Mouse (Mus musculus) limb, embryonic 14.5 days (tissue): ENCODE measurements at regions not wholly inside any gene's neighbourhood (a gene's known extent, or its start where the extent isn't known, plus 50 kb on each side); places are given as distances from the start of the nearest gene placed in this dataset.

Source experiments
- ATAC-seq: fragments of 200-750 bp; cut with Nextera tagmentation; 2 replicates; pipeline ENCODE4 v1.8.0; 2017; ENCODE audit warnings: low read depth, moderate number of reproducible peaks, moderate TSS enrichment; ENCODE audit not compliant: low FRiP score
- DNase-seq: peaks from one replicate; pipeline ENCODE4 v3.0.0-alpha.2; 2015; ENCODE audit warnings: low spot score
- H3K27ac ChIP-seq: fragments of 300-500 bp; sonication (generic); replicated peaks from 2 replicates; pipeline ENCODE4 v1.5.1; 2014; ENCODE audit warnings: low read depth, mild to moderate bottlenecking, low read length, moderate library complexity, mixed read lengths
- H3K27me3 ChIP-seq: fragments of 300-500 bp; sonication (generic); 2 replicates; pipeline ENCODE4 v1.6.1; 2014; ENCODE audit warnings: low read length, mixed read lengths; ENCODE audit not compliant: control insufficient read depth, insufficient read depth
- H3K36me3 ChIP-seq: fragments of 300-500 bp; sonication (generic); 2 replicates; pipeline ENCODE4 v1.6.1; 2014; ENCODE audit warnings: mild to moderate bottlenecking, low read length, moderate library complexity, mixed read lengths; ENCODE audit not compliant: control insufficient read depth, insufficient read depth
- H3K4me1 ChIP-seq: fragments of 300-500 bp; sonication (generic); 2 replicates; pipeline ENCODE4 v1.6.1; 2014; ENCODE audit warnings: antibody characterized with exemption, low read length, mixed read lengths; ENCODE audit not compliant: control insufficient read depth, insufficient read depth
- H3K4me2 ChIP-seq: fragments of 300-500 bp; sonication (generic); replicated peaks from 2 replicates; pipeline ENCODE4 v1.6.1; 2014; ENCODE audit warnings: low read depth, mild to moderate bottlenecking, low read length, moderate library complexity; ENCODE audit not compliant: severe bottlenecking
- H3K4me3 ChIP-seq: fragments of 300-500 bp; sonication (generic); replicated peaks from 2 replicates; pipeline ENCODE4 v1.5.1; 2014; ENCODE audit warnings: low read length
- H3K9ac ChIP-seq: fragments of 300-500 bp; sonication (generic); 2 replicates; pipeline ENCODE4 v1.6.1; 2014; ENCODE audit warnings: mild to moderate bottlenecking, low read depth, low read length, moderate library complexity; ENCODE audit not compliant: severe bottlenecking
- H3K9me3 ChIP-seq: fragments of 300-500 bp; sonication (generic); 2 replicates; pipeline ENCODE4 v1.6.1; 2016; ENCODE audit warnings: low read length; ENCODE audit not compliant: control insufficient read depth
- POLR2A ChIP-seq: fragments of 200-500 bp; IDR thresholded peaks from 2 replicates; pipeline ENCODE4 v1.8.0; 2012; ENCODE audit warnings: inconsistent platforms, mild to moderate bottlenecking, moderate library complexity, borderline replicate concordance; ENCODE audit not compliant: insufficient read depth, insufficient read length; ENCODE audit errors: extremely low read depth
- WGBS: fragments of 180-500 bp; shearing (Covaris S2); extraction: QIAGEN DNeasy Blood & Tissue Kit; methylation state at CpG from one replicate; pipeline ENCODE4 v1.1.7; 2014; 5-methylcytosine and 5-hydroxymethylcytosine counted together

DNA sequence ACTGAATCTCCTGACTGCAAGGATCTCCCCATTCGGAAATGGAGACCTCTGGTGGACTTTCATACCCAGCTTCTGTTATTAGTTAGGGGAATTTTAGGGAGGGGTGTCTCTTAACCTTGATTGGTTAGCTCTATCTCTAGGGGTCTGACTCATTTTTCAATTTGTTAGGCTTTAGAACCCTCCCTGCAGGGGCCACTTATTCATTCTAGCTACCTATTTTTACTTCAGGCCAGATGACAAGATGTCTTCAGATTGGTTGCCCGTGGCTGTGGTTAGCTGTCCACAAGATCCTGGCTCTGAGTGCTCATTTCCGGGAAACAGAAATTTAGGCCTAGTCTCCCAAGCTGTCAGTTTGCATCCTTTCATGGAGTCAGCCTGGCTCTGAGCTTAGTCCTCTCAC is 314.3 kb downstream of the Mat2b start:
- 86% methylated on average over 3 of the region's 3 CpGs for WGBS

DNA sequence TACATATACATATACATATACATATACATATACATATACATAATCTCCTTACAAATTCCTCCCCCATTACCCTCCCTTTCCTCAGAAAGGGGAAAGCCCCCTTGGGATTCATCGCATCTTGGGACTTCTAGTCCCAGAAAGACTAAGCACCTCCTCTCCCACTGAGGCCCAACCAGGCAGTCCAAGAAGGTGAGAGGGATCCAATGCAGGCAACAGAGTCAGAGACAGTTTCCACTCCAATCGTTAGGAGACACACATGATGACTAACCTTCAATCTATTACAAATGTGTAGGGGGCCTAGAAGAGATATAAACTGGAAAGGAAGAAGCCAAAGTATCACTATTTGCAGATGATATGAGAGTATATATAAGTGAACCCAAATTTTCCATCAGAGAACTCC is 323.3 kb downstream of the Mat2b start:
- ATAC-seq (no peak), DNase-seq (no peak)
- Histone ChIP-seq H3K27ac (no peak overlapping the region), H3K36me3 (no peaks in the 10 kb centered on the region), H3K9me3 (no peaks in the 10 kb centered on the region), H3K9ac (no peak overlapping the region), H3K4me3 (no peak overlapping the region), H3K27me3 (no peaks in the 10 kb centered on the region), H3K4me2 (no peak overlapping the region), H3K4me1 (no peaks in the 10 kb centered on the region)
- 83% methylated on average over 2 of the region's 2 CpGs for WGBS
- TF ChIP-seq POLR2A = no peak

More for the DNA sequence above, 314.3 kb downstream of the Mat2b start:
- no peak for TF ChIP-seq POLR2A
- Histone ChIP-seq H3K4me1 (peaks cover 3% of the 10 kb centered on the region; the same call in 1 of the 2 replicates), H3K9me3 (no peaks in the 10 kb centered on the region), H3K4me2 (no peak overlapping the region), H3K36me3 (no peaks in the 10 kb centered on the region), H3K9ac (no peak overlapping the region), H3K27ac (no peak overlapping the region), H3K4me3 (no peak overlapping the region), H3K27me3 (no peaks in the 10 kb centered on the region)
- DNase-seq = no peak
- no peak for ATAC-seq

DNA sequence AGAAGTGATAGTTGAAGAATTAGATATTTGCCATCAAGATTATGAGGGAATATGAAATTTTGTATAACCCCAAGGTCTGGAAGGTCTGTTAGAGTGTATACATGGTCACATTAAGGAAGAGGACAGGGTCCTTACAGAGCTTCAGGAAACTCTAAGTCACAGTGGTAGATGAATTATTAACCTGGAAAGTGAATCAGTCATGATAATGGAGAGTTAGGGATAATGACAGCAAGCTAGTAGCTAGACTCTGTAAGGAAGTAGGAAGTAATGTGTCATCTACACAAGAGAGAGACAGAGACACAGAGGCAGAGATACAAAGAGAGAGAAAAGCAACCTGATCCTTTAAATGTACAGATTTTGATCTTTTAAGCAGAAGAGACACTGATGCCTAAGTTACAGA is 328.4 kb downstream of the Mat2b start:
- no peaks in the 10 kb centered on the region for H3K4me1 ChIP-seq
- no peak for DNase-seq
- H3K4me3 ChIP-seq = no peak overlapping the region
- H3K27ac ChIP-seq = no peak overlapping the region
- H3K9me3 ChIP-seq = no peaks in the 10 kb centered on the region
- H3K36me3 ChIP-seq = no peaks in the 10 kb centered on the region
- H3K27me3 ChIP-seq = no peaks in the 10 kb centered on the region
- TF ChIP-seq POLR2A = no peak
- no peak for ATAC-seq
- no peak overlapping the region for H3K4me2 ChIP-seq
- no peak overlapping the region for H3K9ac ChIP-seq

DNA sequence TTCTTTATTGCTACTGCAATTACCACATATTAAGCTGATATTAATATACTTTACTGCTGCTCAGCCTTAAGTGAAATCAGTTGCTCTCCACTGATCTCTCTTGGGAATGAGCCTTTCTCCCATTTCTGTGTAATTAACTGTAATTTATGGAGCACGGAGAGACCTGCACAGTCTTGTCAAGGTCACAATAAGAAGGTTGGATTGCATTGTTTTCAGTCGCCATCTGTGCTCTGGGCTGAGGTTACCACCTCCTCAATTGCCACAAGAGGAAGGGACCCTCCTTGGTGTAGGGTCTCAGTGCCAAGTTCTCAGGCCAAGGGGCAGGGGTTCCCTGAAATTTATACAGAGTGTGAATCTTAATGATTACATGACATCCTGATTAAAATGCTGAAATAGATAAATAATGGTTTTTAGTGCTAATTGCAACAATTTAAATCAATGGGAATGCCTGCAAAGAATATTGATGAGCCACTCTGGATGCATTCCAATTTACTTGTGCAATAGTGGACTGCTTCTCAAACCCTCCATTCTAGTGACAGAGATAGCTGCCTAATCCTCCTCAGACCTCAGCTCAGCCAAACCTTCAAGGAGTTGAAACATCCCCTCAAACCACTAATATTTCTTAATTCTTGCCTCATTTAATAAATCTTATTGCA is 332.3 kb downstream of the Mat2b start:
- Histone ChIP-seq H3K36me3 (no peaks in the 10 kb centered on the region), H3K4me2 (no peak overlapping the region), H3K27ac (no peak overlapping the region), H3K9me3 (no peaks in the 10 kb centered on the region), H3K4me1 (no peaks in the 10 kb centered on the region), H3K4me3 (no peak overlapping the region), H3K27me3 (no peaks in the 10 kb centered on the region), H3K9ac (no peak overlapping the region)
- ATAC-seq = no peak
- DNase-seq = no peak
- 18% methylated on average over 2 of the region's 2 CpGs for WGBS
- TF ChIP-seq POLR2A = no peak
